ENCODE assay signal across 11 mouse cellular contexts in genomic region chr12:64692196-64693169, GRCm38 (mm10).
DNase-seq lines count a peak whose midpoint lies in the region; ATAC-seq lines count a peak whose summit lies in the region.
"Had no signal": no experiment of that assay in that cellular context is flagged by ENCODE, and none has a peak within 500 bp of the region (broad histone marks: within the 10 kb centered on the region; RNA-seq: fewer than 3 reads in every experiment).

No protein-coding gene starts in this region.

- no peaks in the 10 kb centered on the region for H3K4me1 ChIP-seq in hindbrain, embryonic 11.5 days (replicated peaks; ENCODE audit: control insufficient read depth, insufficient read depth, low read length)
- H3K4me1 ChIP-seq in midbrain, embryonic 11.5 days (ENCODE audit: control insufficient read depth, insufficient read depth, low read length), result 0 out of 2 replicates have a peak, but pooled peaks cover 5% of the 10 kb centered on the region
- H3K4me1 ChIP-seq in stomach, embryonic 15.5 days, result no peaks in the 10 kb centered on the region
- H3K4me1 ChIP-seq: liver, embryonic 12.5 days had no signal

- H3K4me3 ChIP-seq in hindbrain, embryonic 11.5 days (ENCODE audit: low read depth, low read length), result no peak overlapping the region
- H3K4me3 ChIP-seq in midbrain, embryonic 11.5 days (ENCODE audit: low read depth, low read length), result no peak overlapping the region
- H3K4me3 ChIP-seq in stomach, embryonic 15.5 days (replicated peaks), result no peak overlapping the region
- H3K4me3 ChIP-seq: erythroblast, embryonic 14.5 days; heart, embryonic 10.5 days; liver, embryonic 12.5 days had no signal

- no peak overlapping the region for H3K4me2 ChIP-seq in hindbrain, embryonic 11.5 days (replicated peaks; ENCODE audit: low read depth, low read length)
- no peak overlapping the region for H3K4me2 ChIP-seq in midbrain, embryonic 11.5 days
- H3K4me2 ChIP-seq in stomach, embryonic 15.5 days, result no peak overlapping the region
- H3K4me2 ChIP-seq: liver, embryonic 12.5 days had no signal

- no peaks in the 10 kb centered on the region for H3K27me3 ChIP-seq in hindbrain, embryonic 11.5 days (ENCODE audit: control insufficient read depth, insufficient read depth, low read length)
- no peaks in the 10 kb centered on the region for H3K27me3 ChIP-seq in midbrain, embryonic 11.5 days (ENCODE audit: control insufficient read depth, insufficient read depth, low read length)
- H3K27me3 ChIP-seq in stomach, embryonic 15.5 days (replicated peaks), result no peaks in the 10 kb centered on the region
- H3K27me3 ChIP-seq: liver, embryonic 12.5 days had no signal

- H3K9ac ChIP-seq in hindbrain, embryonic 11.5 days (ENCODE audit: low read depth, low read length), result no peak overlapping the region
- no peak overlapping the region for H3K9ac ChIP-seq in midbrain, embryonic 11.5 days (ENCODE audit: low read length)
- no peak overlapping the region for H3K9ac ChIP-seq in stomach, embryonic 15.5 days
- H3K9ac ChIP-seq: liver, embryonic 12.5 days had no signal

- WGBS in hindbrain, embryonic 11.5 days, result 29% methylated on average over 10 of the region's 10 CpGs
- 43% methylated on average over 10 of the region's 10 CpGs for WGBS in midbrain, embryonic 11.5 days
- WGBS in stomach, embryonic 15.5 days, result 23% methylated on average over 10 of the region's 10 CpGs

- no peaks in the 10 kb centered on the region for H3K9me3 ChIP-seq in hindbrain, embryonic 11.5 days (ENCODE audit: control insufficient read depth, low read length)
- no peaks in the 10 kb centered on the region for H3K9me3 ChIP-seq in midbrain, embryonic 11.5 days (ENCODE audit: control insufficient read depth, low read length)
- H3K9me3 ChIP-seq in stomach, embryonic 15.5 days, result no peaks in the 10 kb centered on the region
- H3K9me3 ChIP-seq: heart, embryonic 10.5 days; liver, embryonic 12.5 days had no signal

- H3K27ac ChIP-seq in hindbrain, embryonic 11.5 days (ENCODE audit: low read depth, low read length), result 0 out of 2 replicates have a peak overlapping the region, but pooled peaks have one; percentile 30
- peak overlapping the region; percentile 3; the same call in 1 of the 2 replicates for H3K27ac ChIP-seq in midbrain, embryonic 11.5 days (ENCODE audit: low read depth, low read length)
- no peak overlapping the region for H3K27ac ChIP-seq in stomach, embryonic 15.5 days
- H3K27ac ChIP-seq: heart, embryonic 10.5 days; liver, embryonic 12.5 days had no signal

- DNase-seq in kidney, postnatal 4 days, result peak; percentile 2 to 3
- DNase-seq in kidney, adult 18-20 months, result no peak
- DNase-seq in hindbrain, embryonic 11.5 days (ENCODE audit: low spot score), result peak; percentile 15
- no peak for DNase-seq in midbrain, embryonic 11.5 days (ENCODE audit: low spot score, missing footprints)
- DNase-seq in left cerebral cortex, adult 11 months (ENCODE audit: low spot score), result no peak
- DNase-seq in right cerebral cortex, adult 2 months (ENCODE audit: low spot score in 2 of 2), result no peak
- DNase-seq: cerebellum, adult 18-20 months had no signal

- peak; percentile 60 for ATAC-seq in hindbrain, embryonic 11.5 days (ENCODE audit: low FRiP score)
- peak; percentile 69 for ATAC-seq in midbrain, embryonic 11.5 days (ENCODE audit: low FRiP score)
- ATAC-seq in stomach, embryonic 15.5 days (ENCODE audit: insufficient read depth, low FRiP score, low read depth), result peak; percentile 66; the same call in 1 of the 2 replicates
- ATAC-seq: liver, embryonic 12.5 days had no signal

- H3K36me3 ChIP-seq in hindbrain, embryonic 11.5 days (ENCODE audit: control insufficient read depth, insufficient read depth, low read length), result no peaks in the 10 kb centered on the region
- no peaks in the 10 kb centered on the region for H3K36me3 ChIP-seq in midbrain, embryonic 11.5 days (ENCODE audit: control insufficient read depth, insufficient read depth, low read length)
- H3K36me3 ChIP-seq in stomach, embryonic 15.5 days, result no peaks in the 10 kb centered on the region
- H3K36me3 ChIP-seq: heart, embryonic 10.5 days; liver, embryonic 12.5 days had no signal

Comparison
In these comparisons a context has a peak if more than half of its experiments do, and no peak if none do; other contexts are left out.
1. DNase-seq: peak in kidney, postnatal 4 days (2 of 2) and hindbrain, embryonic 11.5 days (single experiment); none in kidney, adult 18-20 months (single experiment), midbrain, embryonic 11.5 days (single experiment), left cerebral cortex, adult 11 months (single experiment) and right cerebral cortex, adult 2 months (0 of 2).
2. Peak in every context shown above with its lines, with median percentiles within 50 percentile points of each other: ATAC-seq.